Mouse (Mus musculus) layer of hippocampus, adult 18-20 months (tissue): Measurements from ENCODE around the gene Coro2b. TPM values are rescaled to one million over a fixed set of nuclear protein-coding genes. Genes with fewer than 3 reads are reported as not detected.

Experiments used
- DNase-seq, 2 experiments: peaks; one replicate each; pipeline ENCODE4 v3.0.0; 2022; ENCODE audit warnings: low spot score in 2 of 2
- long read RNA-seq: library from polyadenylated mRNA; stranded (forward); transcript quantifications from one replicate; pipeline ENCODE4 v2.0.0, GENCODE M21; 2021
- total RNA-seq, 2 experiments: library from RNA; stranded (reverse); gene quantifications; 2 replicates each; pipeline ENCODE4 v1.2.3; 2021

Gene Coro2b
- 100 to 1,000 TPM; 214 to 231 TPM for total RNA-seq
- long read RNA-seq, transcript Coro2b-201 (12 exons, 3,610 nt), result major isoform, 49 of 81 reads
- long read RNA-seq, partial matches to known transcripts, result 10 of 81 reads
- long read RNA-seq, other reads (novel, unspliced or antisense), result 22 of 81 reads

DNA sequence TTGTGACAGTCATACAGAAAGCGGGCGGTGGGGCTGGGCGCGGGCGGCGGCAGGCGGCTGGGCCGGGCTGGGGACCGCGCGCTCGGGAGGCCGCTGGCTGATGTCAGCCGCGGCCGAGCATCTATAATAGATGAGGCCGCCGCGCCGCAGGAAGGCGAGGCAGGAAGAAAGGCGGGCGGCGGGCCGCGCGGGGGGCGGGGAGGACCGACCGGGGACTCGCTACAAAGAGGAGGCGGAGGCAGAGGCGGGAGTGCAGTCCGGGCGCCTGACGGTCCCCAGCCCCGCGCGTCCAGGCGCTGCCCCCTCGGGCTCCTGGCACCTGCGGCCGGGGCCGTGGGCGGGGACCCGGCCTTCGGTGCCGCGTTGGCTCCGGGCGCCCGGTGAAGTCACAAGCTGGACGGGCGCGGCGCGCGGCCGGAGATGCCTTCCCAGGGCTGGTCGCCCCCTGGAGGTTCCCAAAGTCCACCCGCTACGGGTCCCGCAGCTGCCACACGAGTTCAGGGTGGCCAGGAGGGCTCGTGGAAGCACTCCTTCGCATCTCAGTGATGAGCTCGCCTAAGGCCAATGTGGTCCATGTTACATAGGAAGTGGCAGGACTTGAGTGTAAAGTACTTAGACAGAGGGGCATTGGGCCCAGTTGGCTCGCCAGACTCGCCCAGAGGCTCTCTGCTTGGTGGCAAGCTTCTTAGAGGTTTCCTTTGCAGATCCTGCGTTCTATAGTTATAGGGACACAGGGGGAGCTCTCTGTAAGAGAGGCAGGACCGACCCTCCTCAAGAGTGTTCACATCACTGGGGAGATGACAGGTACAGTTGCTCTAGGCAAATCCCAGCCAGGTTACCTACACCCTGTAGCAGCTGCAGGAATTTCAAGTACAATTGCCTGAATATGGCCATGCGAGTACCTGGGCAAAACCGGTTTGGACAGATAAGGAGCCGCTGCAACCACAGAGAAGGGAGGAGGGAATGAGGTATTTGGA, at the start of gene Coro2b:
Gene Coro2b, minus strand, starts transcription at position 390 of the 977 bp plus-strand sequence.
- peak; percentile 72 to 84 for DNase-seq

- no peak for DNase-seq
These were observed 40.7 kb upstream of the Coro2b start for GRCm38 (mm10) chr9:62577558-62577957.

DNA sequence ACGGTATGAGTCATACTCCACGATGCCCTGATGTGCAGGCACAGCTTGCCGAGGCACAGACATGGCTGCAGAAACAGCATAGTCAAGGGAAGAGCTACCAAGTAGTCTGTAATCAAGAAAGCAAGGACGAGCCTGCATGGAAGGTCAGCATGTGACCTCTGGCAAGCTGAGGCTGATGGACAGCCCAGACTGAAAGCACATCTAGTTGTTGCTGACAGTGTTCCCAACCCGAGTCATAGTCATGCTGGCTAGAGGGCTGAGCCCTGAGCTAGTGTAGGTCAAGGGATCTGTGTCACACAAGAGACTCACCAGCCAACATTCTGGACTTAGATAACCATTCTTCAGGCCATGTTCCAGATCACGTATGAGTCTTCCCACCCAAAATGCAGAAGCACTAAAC, 32.3 kb upstream of the Coro2b start:
- no peak for DNase-seq

- no peak for DNase-seq
These were observed 31.0 kb upstream of the Coro2b start for GRCm38 (mm10) chr9:62567818-62568217.

DNA sequence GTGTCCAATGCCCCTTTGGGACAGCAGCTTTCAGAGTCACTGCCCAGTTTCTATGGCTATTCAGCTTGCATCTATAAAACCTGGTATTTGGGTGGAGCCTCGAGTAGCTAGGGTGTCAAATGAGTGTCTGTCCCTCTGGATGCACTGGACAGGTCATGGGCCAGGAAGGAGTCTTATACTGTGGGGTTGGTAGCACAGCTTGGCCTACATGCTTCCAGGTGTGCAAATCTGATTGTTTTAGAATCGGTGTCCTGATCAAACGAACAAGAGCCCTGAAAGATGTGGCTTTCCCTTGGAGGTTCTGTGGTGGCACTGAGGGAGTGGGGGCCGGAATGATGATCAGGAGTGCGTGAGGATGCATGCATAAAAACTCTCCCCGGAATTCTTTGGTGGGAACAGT, 25.4 kb upstream of the Coro2b start:
- no peak for DNase-seq

GRCm38 (mm10) chr9:62560432-62560831, 23.6 kb upstream of the Coro2b start:
- DNase-seq, result no peak

DNA sequence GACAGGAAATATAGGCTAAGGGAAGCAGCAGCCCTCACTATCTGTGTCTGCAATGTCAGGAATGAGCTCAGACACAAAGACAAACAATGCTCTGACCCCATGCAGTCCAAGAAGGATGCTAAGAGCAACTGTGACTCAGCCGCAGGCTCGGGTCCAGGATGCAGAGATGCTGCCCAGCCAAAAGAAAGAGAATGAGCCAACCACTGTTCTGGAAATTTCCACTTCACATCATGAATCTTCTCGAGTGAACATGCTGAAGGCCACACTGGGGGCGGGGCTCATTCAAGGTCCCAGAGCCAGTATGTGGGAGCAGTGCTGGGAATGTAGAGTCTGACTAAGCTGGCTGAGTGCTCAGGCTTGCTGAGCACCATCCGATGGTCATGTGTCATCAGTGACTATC, 23.2 kb upstream of the Coro2b start:
- peak in 1 of 2 experiments; percentile 67 for DNase-seq

- no peak for DNase-seq
These were observed 22.6 kb upstream of the Coro2b start for GRCm38 (mm10) chr9:62559446-62559845.

DNA sequence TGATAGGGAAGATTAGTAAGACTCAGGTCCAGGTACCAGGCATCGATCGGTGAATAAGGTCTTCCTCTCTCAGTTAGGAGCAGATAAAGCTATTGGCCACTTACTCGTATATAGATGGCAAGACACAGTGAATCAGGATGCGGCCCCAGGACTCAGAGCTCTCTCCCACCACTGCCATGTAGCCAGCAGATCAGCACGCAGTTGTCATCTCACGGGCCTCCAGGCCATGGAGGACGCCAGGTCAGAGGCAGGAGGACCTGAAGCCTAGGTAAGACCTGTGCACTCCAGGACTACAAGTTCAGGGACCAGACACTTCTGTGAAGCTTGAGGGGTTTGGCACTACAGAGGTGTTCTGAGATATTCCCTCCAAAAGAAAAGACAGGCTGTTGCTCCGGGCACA, 21.2 kb upstream of the Coro2b start:
- no peak for DNase-seq

DNA sequence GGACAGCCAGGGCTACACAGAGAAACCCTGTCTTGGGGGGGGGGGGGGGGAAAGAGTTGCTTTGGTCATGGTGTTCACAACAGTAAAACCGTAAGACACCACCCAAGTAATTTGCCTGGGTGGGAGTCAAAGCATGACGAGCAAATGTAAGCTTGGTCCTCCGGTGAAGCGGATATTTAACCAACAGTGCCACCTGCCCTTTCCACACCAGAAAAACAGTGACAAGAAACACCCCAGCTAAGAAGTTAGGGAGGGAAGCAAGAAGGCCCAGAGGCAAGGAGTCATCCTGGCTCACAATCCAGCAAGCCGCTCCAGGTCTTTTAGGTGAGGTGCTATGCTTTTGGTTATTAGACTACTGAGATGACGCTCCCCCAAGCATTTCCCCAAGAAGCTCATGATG, 19.9 kb upstream of the Coro2b start:
- no peak for DNase-seq

- peak in 1 of 2 experiments; percentile 87 for DNase-seq
These were observed 18.5 kb upstream of the Coro2b start for GRCm38 (mm10) chr9:62555258-62555856.

GRCm38 (mm10) chr9:62554606-62555005, 17.8 kb upstream of the Coro2b start:
- DNase-seq, result peak; percentile 76 to 89

- peak; percentile 78 to 87 for DNase-seq
These were observed 16.6 kb upstream of the Coro2b start for GRCm38 (mm10) chr9:62553366-62553940.

- no peak for DNase-seq
These were observed 14.7 kb upstream of the Coro2b start for GRCm38 (mm10) chr9:62551531-62551930.

DNA sequence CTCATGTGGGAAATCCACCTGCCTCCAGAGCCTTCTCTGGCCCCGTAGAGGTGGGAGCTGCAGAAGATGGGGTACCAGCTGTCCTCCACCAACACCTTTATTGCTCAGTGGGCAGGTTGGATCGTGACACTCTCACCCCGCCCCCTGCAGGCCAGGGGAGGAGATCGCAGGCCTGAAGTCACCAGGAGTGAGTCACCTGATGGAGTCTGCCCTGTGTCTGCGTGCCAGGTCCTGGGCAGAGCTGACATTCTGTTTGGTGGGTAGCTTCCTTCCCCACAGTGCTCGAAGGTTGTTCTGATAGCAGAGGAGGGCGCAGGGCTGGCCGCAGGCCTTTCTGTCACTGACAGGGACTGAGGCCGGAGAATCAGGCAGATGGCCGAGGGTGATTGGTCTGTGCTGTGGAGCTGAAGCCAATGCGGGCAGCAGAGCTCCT, 13.8 kb upstream of the Coro2b start:
- peak in 1 of 2 experiments; percentile 67 for DNase-seq

- peak; percentile 93 to 99 for DNase-seq
These were observed 13.0 kb upstream of the Coro2b start for GRCm38 (mm10) chr9:62549809-62550208.

DNA sequence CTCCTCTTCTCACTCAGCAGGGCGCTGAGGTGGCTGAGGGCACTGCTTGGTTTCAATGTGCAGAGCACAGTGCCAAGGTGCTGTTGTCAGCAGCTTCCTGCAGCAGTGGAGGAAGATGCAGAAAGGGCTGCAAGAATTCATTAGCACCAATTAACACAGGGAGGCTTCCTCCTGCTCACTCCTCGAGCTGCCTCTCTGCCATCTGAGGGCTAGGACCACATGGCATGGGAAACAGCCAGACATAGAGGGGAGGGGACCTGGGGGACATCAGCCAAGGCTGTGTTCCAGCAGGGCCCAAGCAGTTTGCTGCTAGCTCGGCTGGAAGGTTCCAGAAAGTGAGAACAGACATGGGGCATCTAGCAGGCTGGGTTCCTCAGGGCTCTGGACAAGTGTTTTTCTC, 10.6 kb upstream of the Coro2b start:
- peak in 1 of 2 experiments; percentile 6 for DNase-seq

GRCm38 (mm10) chr9:62544856-62545255, 8.0 kb upstream of the Coro2b start:
- DNase-seq, result peak in 1 of 2 experiments; percentile 62

DNA sequence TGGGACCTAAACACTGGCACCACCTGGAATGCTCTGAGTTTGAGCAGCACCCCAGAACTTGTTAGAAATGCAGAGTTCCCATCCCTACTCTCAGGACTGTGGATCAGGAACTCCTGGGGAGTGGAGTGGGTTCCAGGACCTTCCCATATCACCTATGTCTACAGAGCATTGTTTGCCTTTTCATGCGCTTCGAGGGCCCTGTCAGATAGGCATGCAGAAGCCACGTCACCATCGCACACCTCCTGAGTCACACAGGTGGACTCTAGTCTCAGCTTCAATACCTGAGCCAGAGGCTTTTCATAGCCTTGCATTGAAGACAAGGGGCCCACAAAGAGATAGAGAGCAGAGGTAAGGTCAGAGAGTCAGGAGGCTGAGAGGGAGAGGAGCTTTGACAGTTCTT, 7.0 kb upstream of the Coro2b start:
- DNase-seq, result no peak

GRCm38 (mm10) chr9:62541606-62542005, 4.8 kb upstream of the Coro2b start:
- DNase-seq, result no peak

- DNase-seq, result peak in 1 of 2 experiments; percentile 60
These were observed 4.3 kb upstream of the Coro2b start for GRCm38 (mm10) chr9:62541182-62541581.

DNA sequence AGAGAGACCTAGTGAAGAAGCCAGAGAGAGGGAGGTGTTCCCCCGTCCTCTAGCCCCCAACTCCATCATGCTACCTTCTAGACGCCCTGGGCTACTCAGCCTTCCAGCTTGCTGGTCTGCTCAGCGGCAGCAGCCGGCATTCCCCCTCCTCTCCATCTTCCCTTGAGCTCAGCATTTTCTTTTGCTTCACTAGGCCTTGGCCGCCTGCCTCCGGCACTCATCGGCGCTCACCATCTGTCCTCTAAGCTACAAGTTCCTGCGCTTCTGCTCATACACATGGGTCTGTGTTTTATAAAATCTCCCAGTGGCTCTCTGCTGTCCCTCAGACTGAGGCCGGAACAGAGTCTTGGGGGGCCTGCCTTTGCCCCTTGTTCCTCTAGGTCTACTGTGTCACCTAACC, 3.9 kb upstream of the Coro2b start:
- DNase-seq, result peak; percentile 84 to 92
